Comparison of ENCODE assay signal across 21 mouse cellular contexts in the genomic region with DNA sequence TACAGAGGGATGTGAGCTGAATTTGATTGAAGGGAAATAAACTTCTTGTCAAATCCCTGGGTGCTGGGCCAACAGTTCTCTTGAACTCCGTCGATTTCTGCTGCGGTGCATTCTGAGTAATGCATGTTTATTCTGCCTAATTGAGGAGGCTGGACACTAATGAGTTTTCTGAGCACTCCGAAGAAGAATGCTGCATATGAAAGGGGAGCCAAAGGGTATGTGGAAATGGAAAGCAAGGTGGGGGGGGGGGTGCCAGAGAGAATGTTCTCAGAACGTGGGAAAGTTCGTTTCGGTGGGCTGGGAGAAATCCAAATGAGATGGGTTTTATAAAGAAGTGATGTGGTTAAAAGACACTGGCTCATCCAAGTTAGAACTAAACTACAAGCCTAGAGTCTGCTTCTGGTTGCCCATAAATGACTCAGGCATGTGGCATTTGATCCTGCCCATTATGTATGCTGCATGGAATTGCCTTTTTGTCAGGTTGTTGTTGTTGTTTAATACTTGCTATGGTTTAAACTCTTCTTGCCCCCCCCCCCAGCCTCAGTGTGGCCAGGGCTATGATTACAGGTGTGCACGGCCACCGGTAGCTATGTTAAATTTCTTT.
DNase-seq lines count a peak whose midpoint lies in the region; ATAC-seq and TF ChIP-seq lines count a peak whose summit lies in the region.
"Had no signal": no experiment of that assay in that cellular context is flagged by ENCODE, and none has a peak within 500 bp of the region (broad histone marks: within the 10 kb centered on the region; RNA-seq: fewer than 3 reads in every experiment).

No protein-coding gene starts in this region.

- H3K79me2 ChIP-seq in heart, adult 2 months (replicated peaks; ENCODE audit: control insufficient read depth, insufficient read depth, low read length): no peaks in the 10 kb centered on the region

- no peak overlapping the region for H3K9ac ChIP-seq in heart, adult 2 months (ENCODE audit: low read depth, low read length)
- H3K9ac ChIP-seq in forebrain, embryonic 16.5 days (replicated peaks; ENCODE audit: low read depth, low read length): no peak overlapping the region
- H3K9ac ChIP-seq: embryonic facial prominence, embryonic 12.5 days; heart, embryonic 15.5 days had no signal

- H3K4me1 ChIP-seq in heart, adult 2 months (ENCODE audit: control insufficient read depth, insufficient read depth, low read length): no peaks in the 10 kb centered on the region
- peaks cover 10% of the 10 kb centered on the region for H3K4me1 ChIP-seq in forebrain, embryonic 16.5 days (replicated peaks; ENCODE audit: control insufficient read depth, insufficient read depth, low read length)
- H3K4me1 ChIP-seq: embryonic facial prominence, embryonic 12.5 days; heart, embryonic 15.5 days had no signal

- no peaks in the 10 kb centered on the region for H3K9me3 ChIP-seq in forebrain, embryonic 16.5 days (ENCODE audit: control insufficient read depth, low read length)
- H3K9me3 ChIP-seq: embryonic facial prominence, embryonic 12.5 days; heart, embryonic 15.5 days; hindbrain, embryonic 10.5 days had no signal

- no peak for TF ChIP-seq EP300 in heart, adult 2 months (IDR thresholded peaks at IDR 0.05; ENCODE audit: insufficient read depth, low read depth, low read length)

- TF ChIP-seq POLR2A in heart, adult 2 months (IDR thresholded peaks at IDR 0.05; ENCODE audit: insufficient read depth, low read depth, low read length): no peak
- no peak for TF ChIP-seq POLR2A in brain, embryonic 14.5 days (IDR thresholded peaks at IDR 0.05; ENCODE audit: borderline replicate concordance, extremely low read depth, insufficient read depth, insufficient read length, poor library complexity, severe bottlenecking)

- no peak overlapping the region for H3K27ac ChIP-seq in heart, adult 2 months
- H3K27ac ChIP-seq in forebrain, embryonic 16.5 days (ENCODE audit: low read length): no peak overlapping the region
- H3K27ac ChIP-seq: embryonic facial prominence, embryonic 12.5 days; heart, embryonic 15.5 days; hindbrain, embryonic 10.5 days had no signal

- no peak overlapping the region for H3K4me2 ChIP-seq in forebrain, embryonic 16.5 days (ENCODE audit: low read length)
- H3K4me2 ChIP-seq: embryonic facial prominence, embryonic 12.5 days; heart, embryonic 11.5 days; heart, embryonic 15.5 days had no signal

- H3K36me3 ChIP-seq in heart, adult 2 months (ENCODE audit: control insufficient read depth, insufficient read depth, low read length): no peaks in the 10 kb centered on the region
- H3K36me3 ChIP-seq in forebrain, embryonic 16.5 days (ENCODE audit: control insufficient read depth, insufficient read depth): no peaks in the 10 kb centered on the region
- H3K36me3 ChIP-seq: embryonic facial prominence, embryonic 12.5 days; heart, embryonic 15.5 days; hindbrain, embryonic 10.5 days had no signal

- H3K27me3 ChIP-seq in heart, adult 2 months (ENCODE audit: control insufficient read depth, insufficient read depth, low read length): no peaks in the 10 kb centered on the region
- no peaks in the 10 kb centered on the region for H3K27me3 ChIP-seq in forebrain, embryonic 16.5 days (replicated peaks; ENCODE audit: control insufficient read depth, insufficient read depth, low read length)
- H3K27me3 ChIP-seq: embryonic facial prominence, embryonic 12.5 days; heart, embryonic 15.5 days had no signal

- DNase-seq in heart, adult 11 months: peak; percentile 78
- DNase-seq in heart, adult 2 months: no peak
- DNase-seq in brain, embryonic 14.5 days (ENCODE audit: low read depth): peak; percentile 90
- no peak for DNase-seq in adrenal gland, adult (ENCODE audit: inconsistent age in 2 of 2, low spot score in 1 of 2)
- no peak for DNase-seq in heart, postnatal 36 days
- DNase-seq in lung, postnatal 25 days (ENCODE audit: low spot score): no peak
- DNase-seq: adrenal gland, postnatal 10 days; cerebellum, adult 11-12 months; cerebellum, adult 9-10 months; cerebellum, postnatal 25 days; gastrocnemius, postnatal 36 days; heart, adult 18-20 months; heart, postnatal 14 days had no signal

- 78% methylated on average over 9 of the region's 9 CpGs for WGBS in heart, adult 2 months
- 16% methylated on average over 9 of the region's 9 CpGs for WGBS in forebrain, embryonic 16.5 days

- intact Hi-C loops in heart, adult 2 months (cut with DNase I): no loop called here
- intact Hi-C loops in heart, postnatal 36 days (cut with DNase I): no loop called here

- TF ChIP-seq CTCF in heart, adult 2 months (IDR thresholded peaks at IDR 0.05): no peak
- no peak for TF ChIP-seq CTCF in brain, embryonic 14.5 days (IDR thresholded peaks at IDR 0.05; ENCODE audit: borderline replicate concordance, extremely low read depth, insufficient read depth, insufficient read length)

- peak; percentile 63 for ATAC-seq in forebrain, embryonic 16.5 days
- ATAC-seq: hindbrain, embryonic 16.5 days; inflammation-experienced regulatory T-cells, adult 6 months; intestine, postnatal 0 days had no signal

- H3K4me3 ChIP-seq in heart, adult 2 months: no peak overlapping the region
- no peak overlapping the region for H3K4me3 ChIP-seq in forebrain, embryonic 16.5 days (replicated peaks; ENCODE audit: low read length)
- H3K4me3 ChIP-seq: embryonic facial prominence, embryonic 12.5 days; heart, embryonic 15.5 days; hindbrain, embryonic 10.5 days had no signal

Comparison
In these comparisons a context has a peak if more than half of its experiments do, and no peak if none do; other contexts are left out.
1. DNase-seq: peak in heart, adult 11 months (single experiment) and brain, embryonic 14.5 days (single experiment); none in heart, adult 2 months (0 of 2), adrenal gland, adult (0 of 2), heart, postnatal 36 days (0 of 2) and lung, postnatal 25 days (single experiment).